Mouse (Mus musculus) neural tube, embryonic 11.5 days (tissue): Measurements from ENCODE around the gene Rpl29. TPM values are rescaled to one million over a fixed set of nuclear protein-coding genes. Genes with fewer than 3 reads are reported as not detected.

Experiments used
- ATAC-seq: fragments of 200-750 bp; cut with Nextera tagmentation; 2 replicates; pipeline ENCODE4 v1.8.0; 2017; ENCODE audit warnings: moderate number of reproducible peaks, mild to moderate bottlenecking, moderate TSS enrichment, moderate library complexity; ENCODE audit not compliant: insufficient read depth, low FRiP score, low TSS enrichment
- DNase-seq: peaks from one replicate; pipeline ENCODE4 v3.0.0-alpha.2; 2015; ENCODE audit warnings: low spot score
- H3K27ac ChIP-seq: fragments of 300-500 bp; sonication (generic); 2 replicates; pipeline ENCODE4 v1.5.1; 2014; ENCODE audit warnings: low read depth, mild to moderate bottlenecking, low read length
- H3K27me3 ChIP-seq: fragments of 300-500 bp; sonication (generic); 2 replicates; pipeline ENCODE4 v1.6.1; 2014; ENCODE audit warnings: mild to moderate bottlenecking, low read length, mixed read lengths; ENCODE audit not compliant: control insufficient read depth, insufficient read depth
- H3K36me3 ChIP-seq: fragments of 300-500 bp; sonication (generic); 2 replicates; pipeline ENCODE4 v1.6.1; 2014; ENCODE audit warnings: mild to moderate bottlenecking, low read length, moderate library complexity, mixed read lengths; ENCODE audit not compliant: control insufficient read depth, insufficient read depth
- H3K4me1 ChIP-seq: fragments of 300-500 bp; sonication (generic); 2 replicates; pipeline ENCODE4 v1.6.1; 2014; ENCODE audit warnings: low read length, mixed read lengths; ENCODE audit not compliant: control insufficient read depth, insufficient read depth
- H3K4me2 ChIP-seq: fragments of 300-500 bp; sonication (generic); 2 replicates; pipeline ENCODE4 v1.6.1; 2014; ENCODE audit warnings: low read depth, mild to moderate bottlenecking, moderate library complexity
- H3K4me3 ChIP-seq: fragments of 300-500 bp; sonication (generic); 2 replicates; pipeline ENCODE4 v1.5.1; 2014; ENCODE audit warnings: low read depth, low read length
- H3K9ac ChIP-seq: fragments of 300-500 bp; sonication (generic); 2 replicates; pipeline ENCODE4 v1.6.1; 2014; ENCODE audit warnings: mild to moderate bottlenecking, low read length
- H3K9me3 ChIP-seq: fragments of 300-500 bp; sonication (generic); 2 replicates; pipeline ENCODE4 v1.6.1; 2016; ENCODE audit warnings: low read length; ENCODE audit not compliant: control insufficient read depth
- WGBS: fragments of 180-500 bp; shearing (Covaris S2); extraction: QIAGEN DNeasy Blood & Tissue Kit; methylation state at CpG from one replicate; pipeline ENCODE4 v1.1.7; 2014; 5-methylcytosine and 5-hydroxymethylcytosine counted together
- polyA plus RNA-seq: library from polyadenylated mRNA; unstranded; fragments of >200 nt; fragmentation: Nextera tagmentation; extraction: Ambion mirVana; gene quantifications from 2 replicates; pipeline ENCODE4 v1.2.1, GENCODE M21; 2014

The Rpl29 gene
- polyA plus RNA-seq, 1 experiment from 2014 or later, result 844 TPM

DNA sequence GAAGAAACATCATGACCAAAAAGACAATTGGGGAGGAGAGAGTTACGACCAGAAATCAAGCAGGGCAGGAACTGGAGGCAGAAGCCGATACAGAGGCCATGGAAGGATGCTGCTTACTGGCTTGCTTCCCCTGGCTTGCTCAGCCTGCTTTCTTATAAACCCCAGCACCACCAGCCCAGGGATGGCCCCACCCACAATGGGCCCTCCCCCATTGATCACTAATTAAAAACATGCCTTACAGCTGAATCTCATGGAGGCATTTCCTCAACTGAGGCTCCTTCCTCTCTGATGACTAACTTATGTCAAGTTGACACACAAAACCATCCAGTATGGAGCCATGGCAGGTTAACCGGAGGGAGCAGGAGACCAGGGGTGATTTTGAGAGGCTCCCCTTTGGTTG is 29.4 kb upstream of the Rpl29 start:
- H3K4me3 ChIP-seq, result no peak overlapping the region
- no peaks in the 10 kb centered on the region for H3K36me3 ChIP-seq
- no peak overlapping the region for H3K4me2 ChIP-seq
- no peak overlapping the region for H3K9ac ChIP-seq
- H3K27me3 ChIP-seq, result no peaks in the 10 kb centered on the region
- WGBS, result 80% methylated on average over 3 of the region's 3 CpGs
- H3K27ac ChIP-seq, result no peak overlapping the region
- H3K4me1 ChIP-seq, result no peaks in the 10 kb centered on the region
- no peaks in the 10 kb centered on the region for H3K9me3 ChIP-seq
- no peak for DNase-seq
- no peak for ATAC-seq

GRCm38 (mm10) chr9:106402149-106402548 is 27.1 kb upstream of the Rpl29 start:
- no peak overlapping the region for H3K4me3 ChIP-seq
- no peaks in the 10 kb centered on the region for H3K36me3 ChIP-seq
- no peak overlapping the region for H3K9ac ChIP-seq
- ATAC-seq (no peak), DNase-seq (no peak)
- H3K9me3 ChIP-seq, result no peaks in the 10 kb centered on the region
- H3K27me3 ChIP-seq, result no peaks in the 10 kb centered on the region
- no peak overlapping the region for H3K4me2 ChIP-seq
- no peaks in the 10 kb centered on the region for H3K4me1 ChIP-seq
- H3K27ac ChIP-seq, result no peak overlapping the region
- 85% methylated on average over 5 of the region's 5 CpGs for WGBS

DNA sequence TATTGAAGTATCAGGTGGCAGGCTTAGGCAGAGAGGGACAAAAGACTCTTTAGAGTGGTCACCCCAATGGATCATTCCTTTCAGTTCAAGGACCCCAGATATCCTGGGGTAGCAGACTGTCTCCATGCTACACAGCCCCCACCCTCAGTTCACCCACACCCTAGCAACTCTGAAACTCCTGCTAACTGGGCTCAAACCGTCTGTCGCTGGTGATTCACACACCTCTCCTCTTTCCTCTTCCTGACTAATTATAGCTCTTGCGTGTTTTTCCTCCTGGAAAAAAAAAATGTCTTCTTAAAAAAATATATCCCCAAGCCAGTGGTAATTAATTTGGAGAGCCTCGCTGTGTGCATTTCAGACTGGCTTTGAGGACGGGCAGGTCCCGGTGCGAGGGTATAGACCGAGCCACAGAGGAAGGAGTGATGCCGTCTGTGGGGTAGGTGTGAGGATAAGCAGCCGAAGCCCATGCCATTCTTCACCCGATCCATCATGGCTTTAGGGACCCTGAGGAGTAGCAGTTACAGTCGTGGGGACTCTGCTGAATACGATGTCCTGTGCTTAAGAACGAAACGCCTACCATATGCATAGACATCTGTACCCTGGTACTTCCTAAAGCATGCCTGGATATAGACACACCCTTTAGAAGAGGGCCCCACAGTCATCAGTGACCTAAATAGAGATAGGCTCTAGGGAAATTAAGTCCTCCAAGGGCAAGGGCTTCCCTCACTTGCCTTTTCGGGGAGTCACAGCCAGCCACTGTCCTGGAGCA is 26.5 kb upstream of the Rpl29 start:
- no peaks in the 10 kb centered on the region for H3K27me3 ChIP-seq
- H3K4me1 ChIP-seq, result no peaks in the 10 kb centered on the region
- DNase-seq, result no peak
- no peak overlapping the region for H3K4me3 ChIP-seq
- no peak overlapping the region for H3K4me2 ChIP-seq
- no peak for ATAC-seq
- 84% methylated on average over 16 of the region's 16 CpGs for WGBS
- H3K36me3 ChIP-seq, result no peaks in the 10 kb centered on the region
- no peaks in the 10 kb centered on the region for H3K9me3 ChIP-seq
- no peak overlapping the region for H3K9ac ChIP-seq
- no peak overlapping the region for H3K27ac ChIP-seq

DNA sequence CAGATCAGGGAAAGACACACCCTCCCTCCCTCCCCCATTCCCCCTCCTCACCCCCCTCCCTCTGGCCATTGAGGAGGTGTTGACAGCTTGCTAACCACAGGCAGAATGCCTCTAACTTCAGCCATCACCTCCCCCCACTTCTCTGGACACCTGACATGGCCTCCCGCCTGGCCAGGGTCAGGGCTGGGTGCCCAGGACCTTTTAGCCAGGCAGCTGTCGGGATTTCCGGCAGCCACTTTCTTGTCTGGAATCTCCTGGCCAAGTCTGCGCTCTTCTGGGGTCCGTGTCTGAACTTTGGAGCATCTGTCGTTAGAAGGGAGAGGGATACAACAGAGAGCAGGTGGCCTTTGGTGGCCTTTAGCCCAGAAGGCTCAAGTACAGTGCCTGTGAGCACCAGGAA is 24.0 kb upstream of the Rpl29 start:
- H3K9me3 ChIP-seq, result no peaks in the 10 kb centered on the region
- ATAC-seq (no peak), DNase-seq (no peak)
- no peaks in the 10 kb centered on the region for H3K4me1 ChIP-seq
- WGBS, result 42% methylated on average over 6 of the region's 6 CpGs
- H3K9ac ChIP-seq, result no peak overlapping the region
- no peak overlapping the region for H3K4me3 ChIP-seq
- no peaks in the 10 kb centered on the region for H3K36me3 ChIP-seq
- H3K27me3 ChIP-seq, result no peaks in the 10 kb centered on the region
- H3K27ac ChIP-seq, result no peak overlapping the region
- no peak overlapping the region for H3K4me2 ChIP-seq

- Histone ChIP-seq H3K27ac (no peak overlapping the region), H3K4me2 (no peak overlapping the region), H3K9ac (no peak overlapping the region), H3K4me1 (no peaks in the 10 kb centered on the region), H3K36me3 (no peaks in the 10 kb centered on the region), H3K9me3 (no peaks in the 10 kb centered on the region), H3K27me3 (no peaks in the 10 kb centered on the region), H3K4me3 (no peak overlapping the region)
- no peak for DNase-seq
- 62% methylated on average over 8 of the region's 8 CpGs for WGBS
- ATAC-seq, result no peak
Observed at GRCm38 (mm10) chr9:106406443-106407078, 22.7 kb upstream of the Rpl29 start.

DNA sequence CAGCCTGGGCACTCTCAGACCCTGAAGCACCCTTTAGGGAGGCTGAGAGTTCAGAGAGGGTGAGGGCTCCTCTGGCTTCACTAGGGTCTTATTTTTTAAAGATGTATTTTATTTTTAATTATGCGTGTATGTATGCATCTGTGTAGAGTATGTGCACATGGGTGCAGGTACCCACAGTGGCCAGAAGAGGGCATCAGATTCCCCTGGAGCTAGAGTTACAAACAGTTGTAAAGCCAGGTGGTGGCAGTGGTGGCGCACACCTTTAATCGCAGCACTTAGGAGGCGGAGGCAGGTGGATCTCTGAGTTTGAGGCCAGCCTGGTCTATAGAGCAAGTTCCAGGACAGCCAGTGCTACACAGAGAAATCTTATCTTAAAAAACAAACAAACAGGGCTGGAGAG is 20.2 kb upstream of the Rpl29 start:
- no peaks in the 10 kb centered on the region for H3K36me3 ChIP-seq
- no peaks in the 10 kb centered on the region for H3K4me1 ChIP-seq
- DNase-seq, result no peak
- H3K4me3 ChIP-seq, result no peak overlapping the region
- H3K27me3 ChIP-seq, result no peaks in the 10 kb centered on the region
- 98% methylated on average over 4 of the region's 4 CpGs for WGBS
- H3K9me3 ChIP-seq, result no peaks in the 10 kb centered on the region
- no peak overlapping the region for H3K27ac ChIP-seq
- no peak overlapping the region for H3K9ac ChIP-seq
- ATAC-seq, result no peak
- no peak overlapping the region for H3K4me2 ChIP-seq

- H3K9me3 ChIP-seq, result no peaks in the 10 kb centered on the region
- H3K36me3 ChIP-seq, result no peaks in the 10 kb centered on the region
- no peak overlapping the region for H3K27ac ChIP-seq
- H3K4me3 ChIP-seq, result no peak overlapping the region
- ATAC-seq (no peak), DNase-seq (no peak)
- H3K27me3 ChIP-seq, result no peaks in the 10 kb centered on the region
- H3K4me2 ChIP-seq, result no peak overlapping the region
- WGBS, result 52% methylated on average over 2 of the region's 2 CpGs
- H3K4me1 ChIP-seq, result no peaks in the 10 kb centered on the region
- no peak overlapping the region for H3K9ac ChIP-seq
Observed at GRCm38 (mm10) chr9:106410086-106410650, 19.1 kb upstream of the Rpl29 start.

- no peak overlapping the region for H3K4me2 ChIP-seq
- ATAC-seq, result no peak
- no peak overlapping the region for H3K4me3 ChIP-seq
- H3K36me3 ChIP-seq, result no peaks in the 10 kb centered on the region
- H3K9ac ChIP-seq, result no peak overlapping the region
- WGBS, result 81% methylated on average over 9 of the region's 9 CpGs
- no peak for DNase-seq
- H3K27me3 ChIP-seq, result no peaks in the 10 kb centered on the region
- H3K9me3 ChIP-seq, result no peaks in the 10 kb centered on the region
- no peaks in the 10 kb centered on the region for H3K4me1 ChIP-seq
- no peak overlapping the region; the same call in 1 of the 2 replicates for H3K27ac ChIP-seq
Observed at GRCm38 (mm10) chr9:106411091-106411594, 18.1 kb upstream of the Rpl29 start.
